Mouse (Mus musculus): Measurements from ENCODE around the gene Auts2.

GRCm38 (mm10) chr5:132052637-132053036 is 490.5 kb downstream of the Auts2 start:
- TF ChIP-seq CTCF (conservative IDR thresholded peaks at IDR 0.05 in 1 of 2, IDR thresholded peaks at IDR 0.05 in 1 of 2; ENCODE audit: low read depth in 2 of 2, low read length in 2 of 2), result no peak
- no peak for TF ChIP-seq POLR2A (IDR thresholded peaks at IDR 0.05; ENCODE audit: low read depth, low read length)
- TF ChIP-seq USF2 (conservative IDR thresholded peaks at IDR 0.05; ENCODE audit: low read depth, low read length), result no peak
- TF ChIP-seq NRF1 (IDR thresholded peaks at IDR 0.05; ENCODE audit: low read depth, low read length), result no peak
- TF ChIP-seq ETS1 (conservative IDR thresholded peaks at IDR 0.05; ENCODE audit: low read depth, low read length), result no peak
- no peak for TF ChIP-seq PAX5 (IDR thresholded peaks at IDR 0.05; ENCODE audit: low read length)

Data from CH12.LX (cell line).